Mouse (Mus musculus) liver, embryonic 15.5 days (tissue): ENCODE results near the gene Myo1a. TPM values are rescaled to one million over a fixed set of nuclear protein-coding genes. Genes with fewer than 3 reads are reported as not detected.

ENCODE experiments used
- ATAC-seq: fragments of 200-750 bp; cut with Nextera tagmentation; 2 replicates; pipeline ENCODE4 v1.8.0; 2017; ENCODE audit warnings: moderate number of reproducible peaks, mild to moderate bottlenecking, moderate library complexity; ENCODE audit not compliant: insufficient read depth
- H3K27ac ChIP-seq: fragments of 300-500 bp; sonication (generic); replicated peaks from 2 replicates; pipeline ENCODE4 v1.5.1; 2015; ENCODE audit warnings: mild to moderate bottlenecking, inconsistent platforms
- H3K27me3 ChIP-seq: fragments of 300-500 bp; sonication (generic); 2 replicates; pipeline ENCODE4 v1.6.1; 2015; ENCODE audit warnings: mild to moderate bottlenecking, inconsistent platforms
- H3K36me3 ChIP-seq: fragments of 300-500 bp; sonication (generic); replicated peaks from 2 replicates; pipeline ENCODE4 v1.6.1; 2015; ENCODE audit warnings: moderate library complexity, mild to moderate bottlenecking, inconsistent platforms
- H3K4me1 ChIP-seq: fragments of 300-500 bp; sonication (generic); replicated peaks from 2 replicates; pipeline ENCODE4 v1.6.1; 2015; ENCODE audit warnings: inconsistent platforms
- H3K4me2 ChIP-seq: fragments of 300-500 bp; sonication (generic); 2 replicates; pipeline ENCODE4 v1.6.1; 2015; ENCODE audit warnings: moderate library complexity, mild to moderate bottlenecking, inconsistent platforms
- H3K4me3 ChIP-seq: fragments of 300-500 bp; sonication (generic); replicated peaks from 2 replicates; pipeline ENCODE4 v1.5.1; 2015; ENCODE audit warnings: mild to moderate bottlenecking, inconsistent platforms
- H3K9ac ChIP-seq: fragments of 300-500 bp; sonication (generic); 2 replicates; pipeline ENCODE4 v1.6.1; 2015; ENCODE audit warnings: moderate library complexity, mild to moderate bottlenecking, inconsistent platforms
- H3K9me3 ChIP-seq: fragments of 300-500 bp; sonication (generic); replicated peaks from 2 replicates; pipeline ENCODE4 v1.6.1; 2016; ENCODE audit warnings: inconsistent platforms
- WGBS: fragments of 180-500 bp; shearing (Covaris S2); methylation state at CpG from one replicate; pipeline ENCODE4 v1.1.7; 2015; ENCODE audit warnings: mixed read lengths; ENCODE audit not compliant: insufficient replicate concordance; 5-methylcytosine and 5-hydroxymethylcytosine counted together
- polyA plus RNA-seq: library from polyadenylated mRNA; unstranded; fragments of >200 nt; fragmentation: Nextera tagmentation; extraction: Ambion mirVana; gene quantifications from 2 replicates; pipeline ENCODE4 v1.2.1, GENCODE M21; 2015

Myo1a gene
- polyA plus RNA-seq, 1 experiment from 2014 or later, result 0.08 TPM

DNA sequence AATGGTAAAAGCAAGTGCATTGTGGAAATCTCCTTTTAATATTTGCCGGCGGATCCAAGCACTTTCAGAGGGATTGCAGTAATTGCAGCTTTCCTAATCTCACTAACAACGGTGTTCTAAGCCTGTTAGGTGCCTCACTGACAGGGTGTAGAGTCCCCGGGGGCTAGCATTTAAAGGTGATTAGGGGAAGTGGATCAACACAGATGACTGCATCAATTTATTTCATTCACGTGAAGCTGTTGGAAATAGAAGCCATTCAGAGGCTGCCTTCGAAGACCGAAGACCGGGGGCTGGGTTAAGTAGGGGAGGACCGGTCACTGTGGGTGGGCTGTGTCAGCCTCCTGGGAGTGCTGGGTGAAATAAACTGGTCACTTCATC lies 26.0 kb downstream of the Myo1a start:
- ATAC-seq, result no peak
- Histone ChIP-seq H3K9ac (peak overlapping the region; percentile 13; the same call in 1 of the 2 replicates), H3K9me3 (no peaks in the 10 kb centered on the region), H3K4me2 (peak overlapping the region; percentile 54), H3K36me3 (no peaks in the 10 kb centered on the region), H3K27ac (peak overlapping the region; percentile 85), H3K4me3 (no peak overlapping the region), H3K4me1 (peaks cover 89% of the 10 kb centered on the region), H3K27me3 (peaks cover 5% of the 10 kb centered on the region)
- WGBS, result 38% methylated on average over 9 of the region's 9 CpGs

DNA sequence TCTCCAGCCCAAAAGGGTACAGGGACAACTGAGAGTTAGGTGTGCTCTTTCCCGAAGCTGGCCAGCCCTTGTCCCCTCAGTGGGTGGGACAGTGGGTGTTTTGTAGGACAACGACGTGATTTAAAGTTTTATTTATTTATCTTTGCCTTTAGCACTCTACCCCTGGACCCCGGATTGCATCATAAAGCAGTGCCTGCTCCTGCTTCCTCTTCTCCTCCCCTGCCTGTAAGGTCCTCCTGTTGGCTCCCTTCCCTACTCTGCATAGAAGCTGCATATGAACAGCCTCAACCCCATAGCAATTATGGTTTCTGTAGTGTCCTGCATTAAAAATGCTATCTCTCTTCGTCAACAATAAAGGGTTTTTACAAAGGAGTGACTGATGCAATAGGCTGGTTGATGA lies 26.4 kb downstream of the Myo1a start:
- Histone ChIP-seq H3K27ac (peak overlapping the region; percentile 85), H3K4me3 (no peak overlapping the region), H3K4me1 (peaks cover 93% of the 10 kb centered on the region), H3K4me2 (peak overlapping the region; percentile 54), H3K9me3 (no peaks in the 10 kb centered on the region), H3K36me3 (no peaks in the 10 kb centered on the region), H3K27me3 (peaks cover 5% of the 10 kb centered on the region), H3K9ac (0 out of 2 replicates have a peak overlapping the region, but pooled peaks have one; percentile 13)
- ATAC-seq, result no peak
- WGBS, result 15% methylated on average over 5 of the region's 5 CpGs

DNA sequence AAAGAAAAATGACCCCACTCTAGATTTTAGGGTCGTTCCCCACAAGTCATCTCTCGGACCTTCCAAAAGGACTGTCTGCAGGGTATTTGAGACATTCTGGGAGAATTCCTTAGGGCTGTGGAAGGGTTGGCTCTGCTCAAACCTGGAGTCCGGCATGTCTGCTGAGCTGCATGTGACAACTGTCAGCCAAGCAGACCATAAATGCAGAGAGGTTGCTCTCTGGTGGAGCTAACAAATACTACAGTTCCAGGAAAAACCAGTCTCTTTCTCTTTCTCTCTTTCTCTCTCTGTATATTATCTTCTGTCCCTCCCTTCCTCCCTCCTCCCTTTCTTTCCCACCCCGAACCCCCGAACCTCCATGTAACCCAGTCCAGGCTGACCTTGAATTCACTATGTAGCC lies 29.5 kb downstream of the Myo1a start:
- peaks cover 95% of the 10 kb centered on the region for H3K4me1 ChIP-seq

DNA sequence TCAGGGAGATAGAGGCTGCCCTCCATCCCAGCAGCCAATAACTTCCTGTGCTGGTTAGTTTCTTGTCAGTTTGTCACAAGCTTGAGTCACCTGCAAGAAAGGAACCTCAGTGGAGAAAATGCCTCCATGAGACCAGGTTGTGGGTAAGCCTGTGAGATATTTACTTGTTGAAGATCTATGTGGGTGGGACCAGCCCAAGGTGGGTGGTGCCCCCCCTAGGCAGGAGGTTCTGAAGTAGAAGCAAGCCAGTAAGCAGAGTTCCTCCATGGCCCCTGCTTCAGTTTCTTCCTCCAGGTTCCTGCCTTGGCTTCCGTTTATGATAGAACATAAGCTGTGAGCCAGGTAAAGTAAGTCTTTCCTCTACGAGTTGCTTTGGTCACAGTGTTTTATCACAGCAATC lies 31.3 kb downstream of the Myo1a start:
- Histone ChIP-seq H3K9ac (no peak overlapping the region), H3K27me3 (no peaks in the 10 kb centered on the region; the same call in 1 of the 2 replicates), H3K4me1 (peaks cover 92% of the 10 kb centered on the region), H3K4me2 (no peak overlapping the region), H3K36me3 (peaks cover 1% of the 10 kb centered on the region), H3K27ac (peak overlapping the region; percentile 49), H3K9me3 (no peaks in the 10 kb centered on the region), H3K4me3 (no peak overlapping the region)
- ATAC-seq, result no peak
- 31% methylated on average over 2 of the region's 2 CpGs for WGBS

More for the DNA sequence above, 29.5 kb downstream of the Myo1a start:
- no peak overlapping the region for H3K27ac ChIP-seq
- H3K27me3 ChIP-seq, result no peaks in the 10 kb centered on the region
- 0 out of 2 replicates have a peak overlapping the region, but pooled peaks have one; percentile 6 for H3K4me2 ChIP-seq
- no peak overlapping the region for H3K9ac ChIP-seq
- no peak overlapping the region for H3K4me3 ChIP-seq
- 30% methylated on average over 5 of the region's 5 CpGs for WGBS
- H3K9me3 ChIP-seq, result no peaks in the 10 kb centered on the region
- ATAC-seq, result no peak
- H3K36me3 ChIP-seq, result no peaks in the 10 kb centered on the region

DNA sequence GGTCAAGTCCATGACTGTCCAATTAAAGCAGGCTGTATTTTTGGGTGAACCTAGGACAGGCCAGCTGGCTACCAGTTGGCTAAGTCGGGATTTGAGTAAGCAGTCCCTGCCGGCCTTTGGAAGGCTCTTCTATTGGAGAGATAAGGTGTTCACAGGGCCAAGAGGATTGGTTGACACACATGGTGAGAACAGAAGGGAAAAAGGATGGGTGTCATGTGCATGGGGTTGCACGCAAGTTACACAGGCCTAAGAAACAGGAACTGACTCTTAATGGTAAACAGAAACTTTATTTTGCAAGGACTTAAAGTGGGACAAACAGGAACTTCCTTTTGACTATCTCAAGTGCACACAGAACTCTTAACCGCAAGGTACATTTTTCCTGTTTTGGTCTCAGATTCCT lies 31.9 kb downstream of the Myo1a start:
- Histone ChIP-seq H3K36me3 (peaks cover 8% of the 10 kb centered on the region), H3K27me3 (no peaks in the 10 kb centered on the region; the same call in 1 of the 2 replicates), H3K27ac (no peak overlapping the region), H3K9me3 (no peaks in the 10 kb centered on the region), H3K4me2 (no peak overlapping the region), H3K4me1 (peaks cover 86% of the 10 kb centered on the region), H3K9ac (no peak overlapping the region), H3K4me3 (no peak overlapping the region)
- WGBS, result 21% methylated on average over 4 of the region's 4 CpGs
- ATAC-seq, result no peak

DNA sequence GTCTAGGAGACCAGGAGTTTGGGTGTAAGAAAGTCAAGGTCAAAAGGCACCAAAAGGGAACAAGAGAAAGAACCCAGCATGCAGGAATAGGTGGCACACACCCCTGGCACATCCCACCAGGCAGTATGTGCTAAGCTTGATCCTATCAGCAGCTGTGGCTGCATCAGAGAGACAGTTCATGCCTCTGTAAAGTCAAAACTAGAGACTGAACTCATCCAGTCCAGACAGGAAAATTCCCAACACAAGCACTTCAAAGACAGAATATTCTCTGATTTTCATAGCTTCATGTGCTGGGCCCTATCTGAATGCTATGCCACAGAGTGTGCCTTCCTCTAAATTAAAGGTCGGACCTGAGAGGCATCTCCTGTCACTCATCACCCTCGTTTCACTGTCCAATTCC lies 32.6 kb downstream of the Myo1a start:
- Histone ChIP-seq H3K27ac (no peak overlapping the region; the same call in 1 of the 2 replicates), H3K9me3 (no peaks in the 10 kb centered on the region), H3K4me3 (no peak overlapping the region), H3K36me3 (peaks cover 14% of the 10 kb centered on the region), H3K27me3 (no peaks in the 10 kb centered on the region; the same call in 1 of the 2 replicates), H3K9ac (no peak overlapping the region), H3K4me2 (no peak overlapping the region), H3K4me1 (peaks cover 79% of the 10 kb centered on the region)
- WGBS, result 18% methylated on average over 2 of the region's 2 CpGs
- no peak for ATAC-seq

DNA sequence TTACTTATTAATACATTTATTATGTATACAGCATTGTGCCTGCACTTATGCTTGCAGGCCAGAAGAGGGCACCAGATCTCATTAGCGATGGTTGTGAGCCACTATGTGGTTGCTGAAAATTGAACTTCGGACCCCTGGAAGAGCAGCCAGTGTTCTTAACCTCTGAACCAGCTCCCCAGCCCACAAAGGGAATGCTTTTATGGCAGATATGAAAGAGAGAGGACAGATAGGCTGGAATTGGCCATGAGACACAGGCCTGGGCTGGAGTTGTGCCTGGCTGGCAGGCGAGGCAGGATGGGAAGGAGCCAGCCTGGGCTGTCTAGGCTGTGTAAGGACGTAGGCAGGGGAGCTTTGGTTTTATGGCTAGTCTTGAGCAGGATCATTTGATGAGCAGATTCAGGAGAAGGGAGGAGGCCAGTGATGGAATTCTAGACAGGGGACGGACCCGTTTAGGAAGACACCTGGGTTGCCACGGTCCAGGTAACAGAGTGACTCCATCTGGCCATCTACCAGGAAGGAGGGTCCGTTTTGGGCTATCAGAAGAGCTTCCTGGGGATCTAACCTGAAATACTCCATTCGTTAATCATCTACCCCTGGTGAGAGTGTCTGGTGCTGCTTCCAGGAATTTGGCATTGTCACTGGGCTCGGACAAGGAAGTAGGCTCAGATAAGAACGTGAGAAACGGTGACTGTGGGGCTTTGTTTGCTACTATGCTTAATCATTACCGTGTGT lies 33.3 kb downstream of the Myo1a start:
- WGBS, result 26% methylated on average over 13 of the region's 13 CpGs
- Histone ChIP-seq H3K9me3 (no peaks in the 10 kb centered on the region), H3K36me3 (peaks cover 22% of the 10 kb centered on the region), H3K27ac (peak overlapping the region; percentile 64), H3K4me2 (peak overlapping the region; percentile 83), H3K4me3 (peak overlapping the region; percentile 77), H3K27me3 (no peaks in the 10 kb centered on the region; the same call in 1 of the 2 replicates), H3K4me1 (peaks cover 73% of the 10 kb centered on the region), H3K9ac (no peak overlapping the region)
- ATAC-seq, result peak; percentile 39

DNA sequence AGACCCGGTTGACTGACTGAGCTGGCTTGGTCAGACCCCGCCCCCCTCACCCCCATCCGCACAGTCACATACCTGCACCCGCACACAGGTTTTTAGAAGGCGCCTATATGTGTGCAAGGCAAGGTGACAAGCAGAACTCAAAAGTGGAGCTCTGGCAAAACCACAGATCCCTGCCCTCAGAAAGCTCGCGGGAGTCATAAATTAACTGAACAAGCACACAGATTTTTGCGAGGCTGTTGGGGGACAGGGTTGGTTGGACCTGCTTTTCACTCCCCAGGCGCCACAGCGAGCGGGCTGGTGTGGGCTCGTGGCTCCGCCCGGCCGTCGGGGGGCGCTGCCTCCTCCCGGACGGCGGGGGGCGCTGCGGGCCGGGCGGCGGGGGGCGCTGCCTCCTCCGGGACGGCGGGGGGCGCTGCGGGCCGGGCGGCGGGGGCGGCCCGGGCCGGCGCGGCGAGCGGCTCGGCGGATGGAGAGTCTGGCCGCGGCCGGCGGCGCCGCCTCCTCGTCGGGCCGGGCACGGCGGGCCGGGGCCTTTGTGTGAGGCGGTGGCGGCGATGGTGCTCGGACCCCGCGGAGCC lies 34.2 kb downstream of the Myo1a start, which contains the start of gene Zbtb39:
TSS of gene Zbtb39 (plus strand) at position 456 of the 578 bp plus-strand sequence.
- ATAC-seq, result peak; percentile 70

DNA sequence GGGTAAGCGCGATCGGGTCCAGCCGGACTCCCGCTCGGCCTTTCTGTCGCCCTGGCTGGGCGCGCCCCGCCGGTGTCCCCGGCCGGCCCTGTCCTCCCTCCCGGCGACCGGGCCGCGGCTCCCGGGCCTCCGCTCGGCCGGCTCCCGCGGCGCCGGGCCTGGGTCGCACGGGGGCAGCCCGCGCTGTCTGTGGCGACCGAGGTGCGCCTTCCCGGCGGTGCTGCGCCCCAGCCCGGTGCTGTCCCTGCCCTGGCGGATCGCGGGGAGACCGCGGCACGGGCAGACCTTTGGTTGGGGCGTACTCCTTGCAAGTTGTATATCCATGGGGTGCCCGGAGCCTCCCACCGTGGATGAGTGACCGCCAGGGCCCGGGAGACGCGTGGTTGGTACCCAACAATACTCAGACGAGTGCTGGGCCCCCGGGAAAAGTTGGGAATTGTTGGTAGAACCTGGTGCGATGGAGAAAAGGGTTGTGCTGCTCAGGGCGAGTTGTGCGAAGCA lies 34.7 kb downstream of the Myo1a start:
- H3K36me3 ChIP-seq, result peaks cover 35% of the 10 kb centered on the region
- peak overlapping the region; percentile 77 for H3K9ac ChIP-seq
- peak overlapping the region; percentile 83 for H3K4me2 ChIP-seq
- H3K4me1 ChIP-seq, result peaks cover 65% of the 10 kb centered on the region
- no peaks in the 10 kb centered on the region for H3K9me3 ChIP-seq
- H3K27ac ChIP-seq, result peak overlapping the region; percentile 79
- peak overlapping the region; percentile 77 for H3K4me3 ChIP-seq
- H3K27me3 ChIP-seq, result no peaks in the 10 kb centered on the region; the same call in 1 of the 2 replicates
- ATAC-seq, result peak; percentile 35
- under 1% methylated on average over 46 of the region's 55 CpGs for WGBS

More for the DNA sequence above, 34.2 kb downstream of the Myo1a start, which contains the start of gene Zbtb39:
- peak within 1 kb of the TSS; percentile 79 for H3K27ac ChIP-seq
- no peaks in the 10 kb centered on the region; the same call in 1 of the 2 replicates for H3K27me3 ChIP-seq
- under 1% methylated on average over 36 of the region's 61 CpGs for WGBS
- H3K9me3 ChIP-seq, result no peaks in the 10 kb centered on the region
- H3K4me3 ChIP-seq, result peak within 1 kb of the TSS; percentile 77
- H3K4me1 ChIP-seq, result peaks cover 65% of the 10 kb centered on the region
- H3K36me3 ChIP-seq, result peaks cover 30% of the 10 kb centered on the region
- H3K9ac ChIP-seq, result peak within 1 kb of the TSS; percentile 77
- peak within 1 kb of the TSS; percentile 83 for H3K4me2 ChIP-seq

DNA sequence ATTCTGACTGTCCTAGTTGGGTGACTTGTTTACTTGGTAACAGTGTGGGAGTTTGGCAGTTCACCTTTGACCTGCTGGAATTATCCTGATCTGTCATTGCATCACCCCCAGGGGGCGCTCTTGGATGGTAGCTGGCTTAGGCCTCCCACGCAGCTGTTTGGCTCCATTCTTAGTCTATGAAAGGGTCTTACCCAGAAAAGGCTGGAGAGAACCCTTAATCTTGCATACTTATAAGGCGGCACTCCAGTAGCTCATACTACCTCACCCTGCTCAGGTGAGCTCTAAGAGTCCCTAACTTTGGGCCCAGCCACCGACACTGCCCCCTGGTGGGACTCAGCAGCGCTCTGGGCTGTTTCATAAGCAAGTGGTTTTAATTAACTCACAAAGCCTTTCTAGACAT lies 39.7 kb downstream of the Myo1a start:
- Histone ChIP-seq H3K36me3 (peaks cover 53% of the 10 kb centered on the region), H3K27ac (no peak overlapping the region), H3K4me3 (no peak overlapping the region), H3K9me3 (no peaks in the 10 kb centered on the region), H3K9ac (no peak overlapping the region), H3K4me1 (peaks cover 39% of the 10 kb centered on the region), H3K27me3 (no peaks in the 10 kb centered on the region; the same call in 1 of the 2 replicates), H3K4me2 (no peak overlapping the region)
- 77% methylated on average over 5 of the region's 5 CpGs for WGBS
- ATAC-seq, result no peak

DNA sequence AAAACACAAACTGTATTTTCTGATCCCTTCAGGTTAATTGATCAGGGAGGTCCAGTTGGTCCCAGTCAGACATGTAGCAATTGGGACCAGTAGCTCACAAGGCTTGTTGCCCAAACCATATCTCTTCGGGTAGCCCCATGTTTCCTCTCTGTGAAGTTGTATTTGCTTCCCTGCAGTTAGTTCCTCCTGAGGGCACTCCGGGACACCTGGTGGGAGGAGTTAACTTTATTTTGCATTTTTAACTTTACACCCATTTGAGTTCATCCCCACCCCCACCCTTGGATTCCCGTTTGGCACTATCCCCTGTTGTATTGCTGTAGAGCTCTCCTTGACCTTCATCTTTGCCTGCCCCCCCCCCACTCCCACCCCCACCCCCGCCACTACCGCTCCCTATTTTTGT lies 40.9 kb downstream of the Myo1a start:
- Histone ChIP-seq H3K9ac (no peak overlapping the region), H3K9me3 (no peaks in the 10 kb centered on the region), H3K4me1 (peaks cover 35% of the 10 kb centered on the region), H3K4me2 (no peak overlapping the region), H3K4me3 (no peak overlapping the region), H3K27me3 (no peaks in the 10 kb centered on the region), H3K27ac (no peak overlapping the region), H3K36me3 (peaks cover 53% of the 10 kb centered on the region)
- no peak for ATAC-seq
- WGBS, result 44% methylated on average over 5 of the region's 5 CpGs
